Mouse (Mus musculus) liver, embryonic 16.5 days (tissue): ENCODE results near the gene E030018B13Rik. TPM values are rescaled to one million over a fixed set of nuclear protein-coding genes. Genes with fewer than 3 reads are reported as not detected.

ENCODE experiments used
- ATAC-seq: fragments of 200-750 bp; cut with Nextera tagmentation; 2 replicates; pipeline ENCODE4 v1.8.0; 2017; ENCODE audit warnings: low read depth, mild to moderate bottlenecking, moderate number of reproducible peaks, moderate library complexity
- H3K27ac ChIP-seq: fragments of 300-500 bp; sonication (generic); 2 replicates; pipeline ENCODE4 v1.5.1; 2014; ENCODE audit warnings: mild to moderate bottlenecking, low read length
- H3K27me3 ChIP-seq: fragments of 300-500 bp; sonication (generic); 2 replicates; pipeline ENCODE4 v1.6.1; 2014; ENCODE audit warnings: low read depth, low read length, mixed read lengths; ENCODE audit not compliant: control insufficient read depth, insufficient read depth
- H3K36me3 ChIP-seq: fragments of 300-500 bp; sonication (generic); 2 replicates; pipeline ENCODE4 v1.6.1; 2014; ENCODE audit warnings: mild to moderate bottlenecking; ENCODE audit not compliant: control insufficient read depth, insufficient read depth
- H3K4me1 ChIP-seq: fragments of 300-500 bp; sonication (generic); 2 replicates; pipeline ENCODE4 v1.6.1; 2014; ENCODE audit warnings: low read depth, low read length, mixed read lengths; ENCODE audit not compliant: control insufficient read depth
- H3K4me2 ChIP-seq: fragments of 300-500 bp; sonication (generic); 2 replicates; pipeline ENCODE4 v1.6.1; 2014; ENCODE audit warnings: low read depth, low read length, mixed read lengths
- H3K4me3 ChIP-seq: fragments of 300-500 bp; sonication (generic); 2 replicates; pipeline ENCODE4 v1.5.1; 2014; ENCODE audit warnings: low read depth, mild to moderate bottlenecking, low read length
- H3K9ac ChIP-seq: fragments of 300-500 bp; sonication (generic); 2 replicates; pipeline ENCODE4 v1.6.1; 2014; ENCODE audit warnings: low read depth, low read length
- H3K9me3 ChIP-seq: fragments of 300-500 bp; sonication (generic); replicated peaks from 2 replicates; pipeline ENCODE4 v1.6.1; 2016; ENCODE audit warnings: low read length; ENCODE audit not compliant: control insufficient read depth
- WGBS: fragments of 180-500 bp; shearing (Covaris S2); extraction: QIAGEN DNeasy Blood & Tissue Kit; methylation state at CpG from one replicate; pipeline ENCODE4 v1.1.7; 2014; ENCODE audit not compliant: insufficient replicate concordance; 5-methylcytosine and 5-hydroxymethylcytosine counted together
- polyA plus RNA-seq: library from polyadenylated mRNA; unstranded; fragments of >200 nt; fragmentation: Nextera tagmentation; extraction: Ambion mirVana; gene quantifications from 2 replicates; pipeline ENCODE4 v1.2.1, GENCODE M21; 2015

Gene E030018B13Rik
- polyA plus RNA-seq, 1 experiment from 2014 or later: not detected

- no peaks in the 10 kb centered on the region; the same call in 1 of the 2 replicates for H3K27me3 ChIP-seq
- peaks cover 56% of the 10 kb centered on the region for H3K4me1 ChIP-seq
- H3K4me2 ChIP-seq: no peak overlapping the region
- no peak overlapping the region for H3K4me3 ChIP-seq
- no peaks in the 10 kb centered on the region for H3K9me3 ChIP-seq
- H3K27ac ChIP-seq: no peak overlapping the region
- ATAC-seq: no peak
- no peak overlapping the region for H3K9ac ChIP-seq
- 77% methylated on average over 3 of the region's 3 CpGs for WGBS
- no peaks in the 10 kb centered on the region for H3K36me3 ChIP-seq
These were observed 14.7 kb upstream of the E030018B13Rik start for GRCm38 (mm10) chr7:63901942-63902341.

- H3K9ac ChIP-seq: no peak overlapping the region
- no peak overlapping the region for H3K4me2 ChIP-seq
- no peaks in the 10 kb centered on the region for H3K9me3 ChIP-seq
- 69% methylated on average over 3 of the region's 3 CpGs for WGBS
- no peaks in the 10 kb centered on the region; the same call in 1 of the 2 replicates for H3K27me3 ChIP-seq
- no peak for ATAC-seq
- H3K4me3 ChIP-seq: no peak overlapping the region
- H3K4me1 ChIP-seq: peaks cover 50% of the 10 kb centered on the region
- peak overlapping the region; percentile 45; the same call in 1 of the 2 replicates for H3K27ac ChIP-seq
- no peaks in the 10 kb centered on the region for H3K36me3 ChIP-seq
These were observed 13.9 kb upstream of the E030018B13Rik start for GRCm38 (mm10) chr7:63902604-63903210.

- Histone ChIP-seq H3K36me3 (no peaks in the 10 kb centered on the region), H3K4me3 (no peak overlapping the region), H3K4me2 (no peak overlapping the region), H3K9ac (no peak overlapping the region), H3K4me1 (peaks cover 52% of the 10 kb centered on the region), H3K27ac (peak overlapping the region; percentile 55), H3K9me3 (no peaks in the 10 kb centered on the region), H3K27me3 (no peaks in the 10 kb centered on the region)
- 0 out of 2 replicates have a peak, but pooled peaks have one; percentile 20 for ATAC-seq
- 45% methylated on average over 9 of the region's 9 CpGs for WGBS
These were observed 12.8 kb upstream of the E030018B13Rik start for GRCm38 (mm10) chr7:63903635-63904380.

GRCm38 (mm10) chr7:63905190-63905589 is 11.5 kb upstream of the E030018B13Rik start:
- Histone ChIP-seq H3K27ac (peak overlapping the region; percentile 40; the same call in 1 of the 2 replicates), H3K4me1 (peaks cover 60% of the 10 kb centered on the region), H3K4me2 (no peak overlapping the region), H3K4me3 (no peak overlapping the region), H3K36me3 (no peaks in the 10 kb centered on the region), H3K9me3 (no peaks in the 10 kb centered on the region), H3K27me3 (no peaks in the 10 kb centered on the region), H3K9ac (no peak overlapping the region)
- ATAC-seq: peak; percentile 35
- 58% methylated on average over 2 of the region's 2 CpGs for WGBS

- Histone ChIP-seq H3K4me1 (peaks cover 64% of the 10 kb centered on the region), H3K4me2 (no peak overlapping the region)
- ATAC-seq: peak; percentile 63
These were observed 11.0 kb upstream of the E030018B13Rik start for GRCm38 (mm10) chr7:63905642-63906041.

GRCm38 (mm10) chr7:63907778-63908495 is 8.7 kb upstream of the E030018B13Rik start:
- no peaks in the 10 kb centered on the region for H3K36me3 ChIP-seq
- no peak for ATAC-seq
- H3K9me3 ChIP-seq: no peaks in the 10 kb centered on the region
- H3K27me3 ChIP-seq: no peaks in the 10 kb centered on the region
- WGBS: 55% methylated on average over 5 of the region's 5 CpGs
- peak overlapping the region; percentile 58 for H3K27ac ChIP-seq
- no peak overlapping the region for H3K9ac ChIP-seq
- peaks cover 79% of the 10 kb centered on the region for H3K4me1 ChIP-seq
- H3K4me3 ChIP-seq: no peak overlapping the region
- H3K4me2 ChIP-seq: 0 out of 2 replicates have a peak overlapping the region, but pooled peaks have one; percentile 17

More at GRCm38 (mm10) chr7:63905642-63906041, 11.0 kb upstream of the E030018B13Rik start:
- Histone ChIP-seq H3K9ac (no peak overlapping the region), H3K27me3 (no peaks in the 10 kb centered on the region), H3K4me3 (no peak overlapping the region), H3K27ac (peak overlapping the region; percentile 40; the same call in 1 of the 2 replicates), H3K9me3 (no peaks in the 10 kb centered on the region), H3K36me3 (no peaks in the 10 kb centered on the region)
- 31% methylated on average over 5 of the region's 5 CpGs for WGBS

- Histone ChIP-seq H3K4me3 (no peak overlapping the region), H3K9ac (no peak overlapping the region), H3K4me2 (peak overlapping the region; percentile 17; the same call in 1 of the 2 replicates), H3K9me3 (no peaks in the 10 kb centered on the region), H3K36me3 (no peaks in the 10 kb centered on the region), H3K27me3 (no peaks in the 10 kb centered on the region), H3K4me1 (peaks cover 74% of the 10 kb centered on the region), H3K27ac (peak overlapping the region; percentile 58)
- ATAC-seq: no peak
- WGBS: 23% methylated on average over 10 of the region's 11 CpGs
These were observed 8.0 kb upstream of the E030018B13Rik start for GRCm38 (mm10) chr7:63908496-63909285.

- 62% methylated on average over 5 of the region's 5 CpGs for WGBS
- ATAC-seq: no peak
- peaks cover 68% of the 10 kb centered on the region for H3K4me1 ChIP-seq
- H3K36me3 ChIP-seq: no peaks in the 10 kb centered on the region
- H3K9me3 ChIP-seq: no peaks in the 10 kb centered on the region
- no peaks in the 10 kb centered on the region for H3K27me3 ChIP-seq
- H3K27ac ChIP-seq: no peak overlapping the region
- H3K4me2 ChIP-seq: no peak overlapping the region
- H3K4me3 ChIP-seq: no peak overlapping the region
- H3K9ac ChIP-seq: no peak overlapping the region
These were observed 6.4 kb upstream of the E030018B13Rik start for GRCm38 (mm10) chr7:63910225-63910624.
